In the genomic region with DNA sequence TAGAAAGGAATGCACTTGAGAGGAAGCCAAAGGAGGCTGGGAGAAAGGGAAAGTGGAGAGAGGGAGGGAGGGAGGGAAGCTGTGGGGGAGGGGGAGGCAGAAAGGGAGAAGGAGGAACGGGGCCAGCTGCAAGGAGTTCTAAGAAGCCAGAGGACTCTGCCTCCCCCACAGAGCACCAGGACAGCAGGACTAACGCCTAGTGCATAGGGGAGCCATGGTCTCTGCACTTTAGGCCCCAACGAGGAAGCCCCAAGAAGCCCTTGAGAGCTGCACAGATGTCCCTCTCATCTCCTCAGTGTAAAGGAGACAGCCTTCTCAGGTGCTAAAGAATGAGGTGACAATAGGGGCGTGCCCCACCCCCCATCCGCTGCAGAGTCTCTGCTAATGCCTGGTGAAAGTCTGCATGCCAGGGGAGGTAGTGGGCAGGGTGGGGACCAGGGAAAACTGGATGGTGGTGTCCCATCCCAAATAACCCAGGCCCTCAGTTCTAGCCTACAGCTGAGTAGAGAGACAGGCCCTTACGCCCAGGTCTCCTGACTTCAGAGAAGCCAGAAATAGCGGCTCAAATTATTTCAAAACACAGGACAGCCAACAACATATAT, we compare ENCODE assay signal across 10 mouse cellular contexts. TPM values are rescaled to one million over a fixed set of nuclear protein-coding genes. Genes with fewer than 3 reads are reported as not detected.
A peak's percentile ranks its signal among the peaks of the same experiment; 100 is the strongest.
DNase-seq lines count a peak whose midpoint lies in the region; ATAC-seq lines count a peak whose summit lies in the region.
"Had no signal": no experiment of that assay in that cellular context is flagged by ENCODE, and none has a peak within 500 bp of the region (broad histone marks: within the 10 kb centered on the region; RNA-seq: fewer than 3 reads in every experiment).

No protein-coding gene starts in this region.

- 28% methylated on average over 7 of the region's 7 CpGs for WGBS in forebrain, embryonic 13.5 days
- WGBS in limb, embryonic 10.5 days, result 22% methylated on average over 7 of the region's 7 CpGs

- no peak for ATAC-seq in forebrain, embryonic 13.5 days
- no peak for ATAC-seq in activated CD4-positive, CD25-positive, alpha-beta regulatory T cell, adult 4 months

- H3K4me3 ChIP-seq in forebrain, embryonic 13.5 days, result no peak overlapping the region
- H3K4me3 ChIP-seq in limb, embryonic 10.5 days, result no peak overlapping the region
- H3K4me3 ChIP-seq: liver, embryonic 15.5 days had no signal

- peaks cover 18% of the 10 kb centered on the region for H3K4me1 ChIP-seq in forebrain, embryonic 13.5 days
- peaks cover 38% of the 10 kb centered on the region for H3K4me1 ChIP-seq in limb, embryonic 10.5 days
- H3K4me1 ChIP-seq: liver, embryonic 15.5 days had no signal

- no peak overlapping the region for H3K27ac ChIP-seq in forebrain, embryonic 13.5 days
- H3K27ac ChIP-seq in limb, embryonic 10.5 days, result peak overlapping the region; percentile 67
- H3K27ac ChIP-seq: liver, embryonic 15.5 days had no signal

- H3K4me2 ChIP-seq in forebrain, embryonic 13.5 days, result no peak overlapping the region
- H3K4me2 ChIP-seq: liver, embryonic 15.5 days had no signal

- H3K27me3 ChIP-seq in forebrain, embryonic 13.5 days, result no peaks in the 10 kb centered on the region
- H3K27me3 ChIP-seq in limb, embryonic 10.5 days (ENCODE audit: low read depth, poor library complexity, severe bottlenecking), result no peaks in the 10 kb centered on the region
- H3K27me3 ChIP-seq: liver, embryonic 15.5 days had no signal

- H3K36me3 ChIP-seq in forebrain, embryonic 13.5 days (ENCODE audit: poor library complexity, severe bottlenecking), result no peaks in the 10 kb centered on the region
- no peaks in the 10 kb centered on the region for H3K36me3 ChIP-seq in limb, embryonic 10.5 days
- H3K36me3 ChIP-seq: G1E; liver, embryonic 15.5 days had no signal

- DNase-seq in heart, adult 11 months, result peak; percentile 96
- DNase-seq in heart, adult 9 months (ENCODE audit: low spot score in 2 of 2), result no peak
- DNase-seq in ES-CJ7 (ENCODE audit: low read depth, low spot score), result peak; percentile 52
- no peak for DNase-seq in limb, embryonic 10.5 days (ENCODE audit: low spot score)
- no peak for DNase-seq in cerebellum, adult 11-12 months
- DNase-seq in frontal cortex, postnatal 25 days (ENCODE audit: low spot score in 2 of 2), result no peak

- H3K9me3 ChIP-seq in forebrain, embryonic 13.5 days (replicated peaks), result no peaks in the 10 kb centered on the region
- no peaks in the 10 kb centered on the region for H3K9me3 ChIP-seq in limb, embryonic 10.5 days (replicated peaks)
- H3K9me3 ChIP-seq: G1E; liver, embryonic 15.5 days had no signal

- H3K9ac ChIP-seq in forebrain, embryonic 13.5 days, result peak overlapping the region; percentile 8; the same call in 1 of the 2 replicates
- H3K9ac ChIP-seq: liver, embryonic 15.5 days had no signal

RNA-seq across cellular contexts. Expression of gene Ptgis, which starts 10.4 kb away (rescaled TPM):
- polyA plus RNA-seq in forebrain, embryonic 13.5 days (2015; fragmentation: Nextera tagmentation; extraction: Ambion mirVana), result 3.5 and 4.4 TPM in 2 replicates
- polyA plus RNA-seq in limb, embryonic 10.5 days (2016; fragmentation: Nextera tagmentation; extraction: Ambion mirVana), result 15.6 and 17.6 TPM in 2 replicates
- under 1 TPM in 1 of 2 experiments, not detected in 1; 0.17 TPM for polyA plus RNA-seq in activated CD4-positive, CD25-positive, alpha-beta regulatory T cell, adult 4 months (2017; shearing (Covaris generic))
- polyA plus RNA-seq: G1E had no signal

Comparison
In these comparisons a context has a peak if more than half of its experiments do, and no peak if none do; other contexts are left out.
1. DNase-seq: peak in heart, adult 11 months (single experiment) and ES-CJ7 (single experiment); none in heart, adult 9 months (0 of 2), limb, embryonic 10.5 days (single experiment), cerebellum, adult 11-12 months (single experiment) and frontal cortex, postnatal 25 days (0 of 2).